Mouse (Mus musculus) retina, postnatal 7 days (tissue): ENCODE results near the gene Kalrn.

Experiments used
- DNase-seq: peaks from one replicate; pipeline ENCODE4 v3.0.0-alpha.2; 2012; ENCODE audit warnings: low read depth, low spot score

The Kalrn gene

DNA sequence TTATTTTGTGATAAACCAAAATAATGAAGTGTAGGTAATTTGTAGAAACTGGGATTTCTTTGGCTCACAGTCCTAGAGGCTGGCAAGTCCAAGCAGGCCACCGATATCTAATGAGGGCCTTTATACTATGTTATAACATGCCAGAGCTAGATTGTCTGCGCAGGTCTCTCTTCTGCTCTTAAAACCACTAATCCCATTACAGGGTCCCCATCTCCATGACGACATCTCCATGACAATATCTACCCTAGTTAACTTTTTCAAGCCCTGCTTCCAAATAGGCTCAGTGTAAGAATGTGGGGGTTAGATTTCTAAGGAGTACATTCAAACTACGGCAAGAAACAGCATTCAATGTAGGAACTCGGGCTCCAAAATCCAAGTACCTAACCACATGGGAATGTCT is 143.2 kb downstream of the Kalrn start:
- no peak for DNase-seq

DNA sequence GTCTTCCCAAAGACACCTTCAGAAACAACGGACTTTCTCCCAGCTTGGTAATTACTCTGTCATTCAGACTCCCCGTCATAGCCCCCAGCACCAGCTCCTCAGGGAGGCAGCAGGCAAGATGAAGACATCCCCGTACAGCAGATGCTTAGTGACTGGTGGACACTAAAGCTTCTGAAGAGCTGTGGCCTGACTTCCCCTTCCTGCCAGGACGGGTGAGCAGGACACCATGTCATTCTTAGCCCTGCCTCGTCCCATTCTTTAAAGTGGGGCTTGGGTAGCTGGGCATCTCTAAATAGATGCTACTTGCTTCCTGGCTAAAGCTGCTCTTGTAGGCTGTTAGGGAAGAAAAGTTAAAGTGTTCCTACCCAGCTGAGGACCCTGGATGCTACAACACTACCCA is 145.7 kb downstream of the Kalrn start:
- DNase-seq: no peak

GRCm38 (mm10) chr16:34421473-34421872 is 151.9 kb downstream of the Kalrn start:
- DNase-seq: no peak

- no peak for DNase-seq
Measured at GRCm38 (mm10) chr16:34417966-34418365, 155.4 kb downstream of the Kalrn start.

- DNase-seq: no peak
Measured at GRCm38 (mm10) chr16:34417383-34417782, 155.9 kb downstream of the Kalrn start.

DNA sequence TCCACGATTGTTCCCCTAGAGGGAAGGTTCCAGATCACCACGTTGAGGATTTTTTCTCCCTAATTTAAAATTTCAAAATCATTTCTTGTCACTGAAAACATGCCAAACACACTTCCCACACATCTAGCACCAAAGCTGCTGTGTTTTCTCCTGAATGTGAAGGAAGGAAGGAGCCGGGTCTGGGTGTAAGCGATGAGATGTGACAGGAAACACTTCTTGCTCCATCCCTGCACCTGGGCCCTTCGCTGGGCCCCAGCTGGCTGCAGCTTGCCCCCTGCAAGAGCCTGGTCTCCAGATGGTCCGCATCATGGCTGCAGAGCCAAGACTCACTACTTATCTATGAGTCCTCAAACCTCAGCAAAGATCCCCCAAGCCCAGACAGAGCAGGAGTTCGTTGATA is 158.8 kb downstream of the Kalrn start:
- no peak for DNase-seq

DNA sequence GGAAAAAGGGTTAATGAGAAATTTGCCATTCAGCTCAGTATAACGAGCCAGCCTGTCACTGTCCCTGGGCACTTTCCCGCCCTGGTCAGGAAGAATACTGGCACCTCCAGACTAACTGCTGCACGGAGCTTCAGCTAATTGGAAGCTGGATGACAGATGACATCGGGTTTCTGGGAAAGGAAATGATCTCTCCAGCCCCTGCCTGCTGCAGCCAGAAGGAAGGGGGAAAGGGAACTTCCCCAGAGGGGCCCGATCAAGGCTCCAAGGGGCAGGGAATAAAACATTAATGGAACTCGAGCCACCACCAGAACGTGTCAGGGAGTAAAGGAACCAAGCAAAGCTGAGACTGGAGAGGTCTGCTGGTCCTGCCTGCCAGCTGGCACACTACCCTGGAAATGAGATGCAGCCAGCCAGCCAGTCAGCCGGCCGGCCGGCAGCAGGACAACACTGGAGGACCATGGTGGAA is 159.4 kb downstream of the Kalrn start:
- no peak for DNase-seq

DNA sequence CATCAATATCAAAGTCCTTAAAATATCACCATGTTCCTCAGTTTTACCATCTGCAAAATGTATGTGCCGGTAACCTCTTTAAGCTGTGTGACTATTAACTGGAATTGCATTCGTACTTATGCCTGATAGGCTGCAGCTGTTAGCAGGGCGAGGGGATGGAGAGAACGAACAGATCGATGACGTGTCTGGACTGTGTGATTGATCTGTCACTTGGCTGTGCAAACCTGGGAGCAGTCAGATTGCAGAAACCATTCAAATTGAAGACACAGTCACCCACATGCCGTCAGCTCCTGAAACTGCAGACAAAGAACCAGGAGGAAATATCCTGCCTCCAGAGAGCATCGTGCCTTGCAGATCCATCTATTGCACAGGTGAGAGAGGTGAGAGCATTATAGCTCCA is 166.3 kb downstream of the Kalrn start:
- DNase-seq: no peak

GRCm38 (mm10) chr16:34405094-34405493 is 168.2 kb downstream of the Kalrn start:
- DNase-seq: no peak

DNA sequence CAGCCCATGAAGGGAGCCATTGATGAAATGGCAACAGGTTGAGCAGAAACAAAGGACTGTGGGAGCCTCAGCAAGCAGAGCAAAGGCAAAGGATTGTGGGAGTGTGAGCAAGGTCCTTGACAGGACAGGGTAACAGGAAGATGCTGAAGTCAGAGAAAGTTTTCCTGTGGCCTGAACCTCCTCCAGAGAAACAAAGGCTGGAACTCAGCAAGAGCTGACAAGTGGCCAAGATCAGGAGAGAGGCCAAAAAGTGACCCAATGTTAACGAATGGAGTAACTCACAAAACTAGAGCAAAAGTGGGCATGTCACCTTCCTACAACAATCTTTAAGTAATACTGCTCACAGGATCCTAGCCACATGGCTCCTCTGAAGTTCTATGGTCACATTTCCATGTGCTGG is 172.1 kb downstream of the Kalrn start:
- DNase-seq: no peak

DNA sequence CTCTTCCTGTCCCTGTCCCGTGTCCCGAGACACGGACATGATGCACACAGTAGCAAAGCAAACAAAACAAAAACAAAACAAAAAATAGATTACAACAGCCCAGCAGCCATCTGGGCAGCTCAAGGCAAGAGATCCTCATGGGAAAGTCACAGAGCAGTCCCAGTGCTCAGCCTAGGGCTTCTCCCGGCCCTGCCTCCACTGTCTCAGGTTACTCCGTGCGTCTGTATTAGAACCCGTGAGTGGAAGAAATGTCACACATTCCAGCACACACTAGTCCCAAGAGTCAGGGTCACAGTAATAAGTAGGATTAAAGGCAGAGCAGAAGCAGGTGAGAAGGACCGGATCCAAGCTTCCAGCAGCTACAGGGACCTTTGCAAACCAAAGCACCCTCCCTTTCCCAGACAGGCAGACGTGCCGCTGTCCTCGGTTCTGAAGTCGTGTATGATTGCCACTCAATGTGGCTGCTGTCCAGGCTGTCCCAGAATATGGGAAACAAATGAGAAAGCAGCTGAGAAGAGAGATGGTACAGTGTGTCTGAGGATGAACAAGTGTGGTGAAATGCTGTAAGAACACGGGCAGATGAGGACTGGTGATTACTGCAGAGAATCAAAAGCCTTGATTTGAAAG is 173.1 kb downstream of the Kalrn start:
- DNase-seq: no peak

DNA sequence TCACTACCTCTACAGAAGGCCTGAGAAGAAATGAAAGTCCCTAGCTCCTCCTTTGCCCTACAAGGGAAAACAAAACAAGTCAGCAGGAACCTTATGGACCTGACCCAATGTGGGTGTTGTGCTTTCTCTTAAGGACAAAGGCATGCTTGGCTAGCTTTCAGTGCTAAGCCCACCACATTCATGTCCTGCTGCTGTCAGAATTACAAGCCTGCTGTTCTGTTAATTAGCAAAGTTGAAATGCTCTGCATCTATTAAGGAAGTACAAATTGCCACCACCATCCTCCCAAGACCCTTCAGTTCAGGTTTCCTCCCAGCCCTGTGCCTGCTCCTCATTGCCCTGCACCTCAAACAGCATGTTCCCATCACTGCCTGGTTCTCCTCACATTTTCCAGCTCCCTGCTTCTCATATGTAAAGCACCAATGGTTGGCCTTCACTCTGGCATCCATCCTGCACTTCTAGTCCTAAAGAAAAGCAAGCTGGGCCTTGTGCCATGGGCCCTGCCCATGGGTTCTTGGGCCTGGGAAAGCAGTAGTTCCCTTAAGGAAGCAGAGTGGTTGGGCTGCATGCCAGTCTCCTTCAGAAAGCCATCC is 178.0 kb downstream of the Kalrn start:
- no peak for DNase-seq

DNA sequence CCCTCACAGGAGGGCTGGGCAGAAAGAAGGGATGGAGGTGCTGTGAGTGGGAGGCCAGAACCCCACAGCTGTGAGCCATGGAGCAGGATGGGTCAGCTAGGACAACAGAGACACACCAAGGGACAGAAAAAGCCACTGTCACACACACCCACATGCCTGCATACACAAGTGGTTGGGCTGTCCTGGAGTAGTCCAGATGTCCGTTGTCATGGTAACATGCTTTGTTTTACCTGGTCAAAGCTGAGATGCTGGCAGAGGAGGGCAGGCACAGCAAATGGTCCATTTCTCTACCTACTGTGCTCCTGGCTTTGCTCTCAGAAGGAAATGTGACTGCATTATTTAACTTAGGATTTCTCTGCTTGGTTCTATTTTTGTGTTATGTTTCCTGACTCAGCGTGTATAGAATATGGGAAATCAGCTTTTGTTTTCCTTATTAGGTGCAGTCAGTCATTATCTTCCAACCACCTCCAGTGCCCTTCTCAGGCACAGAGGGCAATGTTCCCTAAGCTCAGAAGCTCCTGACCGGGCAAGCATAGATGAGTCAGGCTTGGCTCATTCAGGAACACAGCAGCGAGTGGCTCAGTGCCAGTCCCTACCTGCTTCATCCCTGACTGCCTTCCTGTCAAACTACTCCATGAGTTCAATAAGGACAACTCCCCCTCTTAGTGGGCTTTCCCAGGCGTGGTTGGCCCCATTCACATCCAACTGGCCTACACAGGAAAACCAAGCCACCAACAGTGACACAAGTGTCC is 183.6 kb downstream of the Kalrn start:
- no peak for DNase-seq

GRCm38 (mm10) chr16:34388871-34389270 is 184.5 kb downstream of the Kalrn start:
- no peak for DNase-seq

- no peak for DNase-seq
Measured at GRCm38 (mm10) chr16:34385065-34385464, 188.3 kb downstream of the Kalrn start.

GRCm38 (mm10) chr16:34382992-34383391 is 190.3 kb downstream of the Kalrn start:
- no peak for DNase-seq

DNA sequence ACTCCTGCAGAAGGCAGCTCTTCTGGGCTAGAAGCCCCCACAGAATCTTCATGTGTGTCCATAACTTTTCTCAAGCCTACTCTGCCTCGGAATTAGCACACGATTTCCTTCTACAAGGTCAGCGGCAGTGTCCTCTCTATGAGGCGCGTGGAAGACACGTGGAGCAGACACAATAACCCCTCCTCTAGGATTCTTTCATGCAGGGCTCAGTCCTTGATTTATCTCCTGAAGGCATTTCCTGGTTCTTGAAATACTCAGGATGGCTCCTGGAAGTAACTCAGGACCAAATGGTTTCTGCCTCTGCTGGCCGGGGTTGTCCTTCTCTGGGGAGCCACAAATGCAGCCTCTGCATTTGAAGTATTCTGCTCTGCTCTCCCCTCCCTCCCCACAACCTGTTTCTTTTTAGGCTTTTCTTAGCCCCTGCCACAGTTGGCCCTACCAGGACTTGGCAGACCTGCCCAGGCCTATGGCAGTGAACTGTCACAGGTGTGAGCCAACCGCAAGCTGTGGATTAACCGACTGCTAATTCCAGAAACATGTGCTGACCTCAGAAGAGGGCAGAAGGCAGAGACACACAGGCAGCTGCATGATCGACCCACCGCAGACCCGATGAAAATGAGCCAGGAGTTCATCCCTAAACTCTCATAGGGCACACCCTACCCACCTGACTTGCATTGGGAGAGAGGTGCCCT is 197.0 kb downstream of the Kalrn start:
- DNase-seq: no peak

- no peak for DNase-seq
Measured at GRCm38 (mm10) chr16:34373519-34373918, 199.8 kb downstream of the Kalrn start.

- DNase-seq: no peak
Measured at GRCm38 (mm10) chr16:34372103-34372741, 201.1 kb downstream of the Kalrn start.

DNA sequence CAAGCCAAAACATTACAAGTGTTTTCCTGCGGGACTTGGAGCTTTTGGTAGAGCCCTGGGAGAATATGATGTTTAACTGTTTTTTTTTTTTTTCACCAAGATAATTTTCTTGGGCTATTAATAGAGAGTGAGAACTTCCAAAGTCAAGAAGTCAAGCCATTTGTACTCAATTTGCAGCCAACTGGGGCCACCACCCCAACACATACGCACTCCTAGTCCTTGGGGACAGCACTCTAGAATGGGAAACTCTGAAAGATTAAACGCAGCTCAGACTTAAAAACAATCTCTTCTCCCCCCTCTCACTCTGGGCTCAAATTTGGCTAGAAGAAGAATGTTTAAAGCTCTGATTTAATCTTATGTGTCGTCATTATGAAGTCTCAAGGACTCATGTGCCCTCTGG is 214.1 kb downstream of the Kalrn start:
- no peak for DNase-seq

GRCm38 (mm10) chr16:34355547-34355946 is 217.8 kb downstream of the Kalrn start:
- DNase-seq: no peak

DNA sequence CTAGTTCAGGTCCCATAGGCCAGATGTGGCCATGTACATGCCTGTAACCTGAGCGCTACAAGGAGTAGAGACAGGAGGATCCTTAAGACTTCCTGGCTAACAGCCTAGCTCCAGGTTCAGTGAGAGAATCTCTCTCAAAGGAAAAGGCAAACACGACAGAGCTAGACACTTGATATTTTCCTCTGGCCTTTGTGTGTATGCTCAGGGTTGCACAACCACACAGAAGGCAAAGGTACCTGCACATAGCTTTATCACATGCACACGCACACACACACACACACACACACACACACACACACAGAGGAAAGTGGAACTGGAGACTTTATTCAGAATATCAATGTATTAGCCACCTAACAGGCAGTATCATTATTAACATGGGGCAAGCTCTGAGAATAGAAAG is 219.3 kb downstream of the Kalrn start:
- DNase-seq: no peak
